Mouse (Mus musculus): ENCODE data around the gene Gm6020.
"Not testable (repeated sequence)": the region's sequence is repeated elsewhere in the genome, so short reads cannot be mapped to it uniquely, and the experiment has no call there.

Gm6020 gene

GRCm38 (mm10) chr19:61183590-61183989 is at the start of gene Gm6020:
Gene Gm6020 (plus strand): TSS chr19:61183890.
- in situ Hi-C loops (cut with MboI; ENCODE audit: low pct_unique_long_range_greater_than_20kb in 1 of 2, low sequenced_read_pairs in 2 of 2, unreplicated experiment in 1 of 2): not testable (repeated sequence)

GRCm38 (mm10) chr19:61138655-61139054 is 45.0 kb upstream of the Gm6020 start:
- in situ Hi-C loops (cut with MboI; ENCODE audit: low pct_unique_long_range_greater_than_20kb in 1 of 2, low sequenced_read_pairs in 2 of 2, unreplicated experiment in 1 of 2): no loop called here

GRCm38 (mm10) chr19:61140342-61141206 is 43.1 kb upstream of the Gm6020 start, which contains the start of gene Zfp950:
Gene Zfp950 (minus strand): TSS chr19:61140840.
- in situ Hi-C loops (cut with MboI; ENCODE audit: low pct_unique_long_range_greater_than_20kb in 1 of 2, low sequenced_read_pairs in 2 of 2, unreplicated experiment in 1 of 2): no loop called here

- in situ Hi-C loops (cut with MboI; ENCODE audit: low pct_unique_long_range_greater_than_20kb in 1 of 2, low sequenced_read_pairs in 2 of 2, unreplicated experiment in 1 of 2): no loop called here
These were observed 42.4 kb upstream of the Gm6020 start for GRCm38 (mm10) chr19:61141299-61141698.

- in situ Hi-C loops (cut with MboI; ENCODE audit: low pct_unique_long_range_greater_than_20kb in 1 of 2, low sequenced_read_pairs in 2 of 2, unreplicated experiment in 1 of 2): no loop called here
These were observed 32.4 kb upstream of the Gm6020 start for GRCm38 (mm10) chr19:61151372-61151700.

- in situ Hi-C loops (cut with MboI; ENCODE audit: low pct_unique_long_range_greater_than_20kb in 1 of 2, low sequenced_read_pairs in 2 of 2, unreplicated experiment in 1 of 2): no loop called here
These were observed 31.8 kb upstream of the Gm6020 start for GRCm38 (mm10) chr19:61151701-61152420.

DNA sequence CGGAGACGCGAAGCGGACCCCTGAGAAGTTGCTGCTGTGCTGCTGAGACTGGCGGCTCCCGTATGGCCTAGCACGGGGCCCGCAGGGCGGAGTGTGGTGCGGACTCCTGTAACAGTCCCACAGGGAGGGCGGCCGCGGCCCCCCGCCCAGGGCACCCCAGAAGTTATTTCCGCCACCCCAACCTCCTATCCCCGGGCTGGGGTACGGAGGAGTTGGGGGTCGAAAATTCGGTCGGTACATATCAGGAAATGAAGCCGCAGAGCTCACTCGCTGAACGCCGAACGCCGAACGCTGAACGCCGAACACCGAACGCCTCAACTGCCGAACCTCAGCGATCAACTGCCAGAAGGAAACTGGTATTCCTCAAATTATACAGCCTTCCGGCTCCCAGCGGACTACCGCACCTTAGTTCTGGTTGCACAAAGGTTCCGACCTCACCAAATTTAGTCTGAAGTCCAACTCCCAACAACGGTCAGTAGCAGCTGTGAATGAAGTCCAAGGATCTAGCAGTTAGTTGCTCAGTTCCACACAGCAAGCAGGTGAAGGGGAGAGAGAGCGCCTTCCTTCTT is 7.8 kb upstream of the Gm6020 start, which contains the start of gene Gm7102:
Gene Gm7102, minus strand, starts transcription at position 554 of the 569 bp plus-strand sequence.
- in situ Hi-C loops (cut with MboI; ENCODE audit: low pct_unique_long_range_greater_than_20kb in 1 of 2, low sequenced_read_pairs in 2 of 2, unreplicated experiment in 1 of 2): no loop called here

DNA sequence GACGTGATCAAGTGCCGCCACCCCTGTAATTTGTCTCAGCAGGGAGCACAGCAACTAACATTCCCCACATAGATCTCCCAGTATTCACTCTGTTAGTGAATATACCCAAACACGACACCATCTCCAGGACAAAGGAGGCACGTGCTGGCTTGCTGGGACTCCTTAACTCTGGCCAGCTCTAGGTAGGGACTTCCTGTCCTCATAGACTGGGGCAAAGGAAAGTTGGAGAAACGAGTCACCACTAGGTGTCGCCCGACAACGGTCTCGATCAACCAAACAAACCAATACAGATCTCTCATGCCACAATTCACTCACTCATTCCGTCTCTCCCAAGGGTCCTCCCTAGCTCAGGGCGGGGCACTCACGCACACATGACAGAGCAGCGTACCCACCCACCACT is 15.6 kb downstream of the Gm6020 start:
- in situ Hi-C loops (cut with MboI; ENCODE audit: low pct_unique_long_range_greater_than_20kb in 1 of 2, low sequenced_read_pairs in 2 of 2, unreplicated experiment in 1 of 2): loop anchor here in 1 of 2 experiments (5.0 kb wide), 1 partner anchor 68 kb away; no protein-coding TSS in a partner anchor

GRCm38 (mm10) chr19:61199836-61200235 is 16.1 kb downstream of the Gm6020 start:
- in situ Hi-C loops (cut with MboI; ENCODE audit: low pct_unique_long_range_greater_than_20kb in 1 of 2, low sequenced_read_pairs in 2 of 2, unreplicated experiment in 1 of 2): loop anchor here in 1 of 2 experiments (5.0 kb wide), 1 partner anchor 67 kb away; no protein-coding TSS in a partner anchor

DNA sequence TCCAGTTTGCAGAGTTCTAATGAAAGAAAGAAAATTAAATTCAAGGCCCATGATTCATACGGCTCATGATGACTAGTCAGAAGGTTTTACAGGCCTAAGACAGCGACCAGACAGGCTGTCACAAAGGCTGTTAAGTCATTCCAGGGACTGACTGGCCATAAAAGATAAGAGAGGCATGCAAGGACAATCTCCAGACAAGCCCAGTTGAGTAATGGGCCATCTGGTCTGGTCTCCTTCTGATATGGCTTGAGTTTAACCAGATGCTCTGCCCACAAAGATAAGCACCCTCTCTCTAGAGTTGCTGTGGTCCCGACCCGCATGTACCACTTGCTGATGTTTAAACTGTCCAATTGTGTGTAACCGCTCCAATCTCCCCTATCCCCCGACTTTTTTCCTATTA is 23.8 kb downstream of the Gm6020 start:
- in situ Hi-C loops (cut with MboI; ENCODE audit: low pct_unique_long_range_greater_than_20kb in 1 of 2, low sequenced_read_pairs in 2 of 2, unreplicated experiment in 1 of 2): not testable (repeated sequence)

- in situ Hi-C loops (cut with MboI; ENCODE audit: low pct_unique_long_range_greater_than_20kb in 1 of 2, low sequenced_read_pairs in 2 of 2, unreplicated experiment in 1 of 2): no loop called here
These were observed 40.1 kb downstream of the Gm6020 start for GRCm38 (mm10) chr19:61223706-61224328.

DNA sequence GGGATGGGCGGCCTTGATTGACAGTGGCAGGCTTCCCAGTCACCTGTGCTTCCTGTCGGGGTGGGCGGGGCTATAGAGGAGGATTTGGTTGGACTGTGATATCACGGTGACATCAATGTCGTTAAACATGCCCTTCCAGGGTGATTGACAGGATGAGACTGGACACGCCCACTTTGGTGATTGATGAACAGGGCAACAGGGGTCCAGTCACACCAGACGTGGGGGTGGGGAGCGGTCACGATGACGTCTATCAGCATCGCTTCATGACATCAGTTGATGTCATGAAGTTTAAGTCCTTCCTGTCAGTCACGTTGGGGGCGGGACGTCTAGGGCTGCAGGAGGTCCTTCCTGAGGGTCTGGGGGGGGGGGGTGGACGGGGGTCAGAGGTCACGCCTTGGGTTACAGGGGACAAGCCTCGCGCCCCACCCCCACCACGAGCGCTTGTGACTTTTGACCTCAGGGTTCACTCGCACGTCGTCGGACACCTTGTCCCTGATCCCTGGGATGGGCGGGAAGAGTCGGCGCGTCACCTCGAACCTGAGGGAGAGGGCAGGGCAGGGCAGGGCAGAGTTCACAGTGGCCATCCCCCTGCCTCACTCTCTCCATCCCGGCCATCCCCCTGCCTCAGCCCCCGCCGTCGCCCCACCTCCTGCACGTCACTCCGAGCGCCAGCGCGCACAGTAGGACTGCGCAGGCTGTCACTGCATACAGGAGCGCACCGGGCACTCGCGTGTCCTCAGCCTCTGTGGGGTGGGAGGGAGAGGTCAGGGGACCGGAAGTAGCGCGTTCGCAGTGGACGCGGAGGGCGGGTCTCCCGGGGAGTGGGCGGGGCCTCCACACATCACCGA is 41.2 kb downstream of the Gm6020 start:
- in situ Hi-C loops (cut with MboI; ENCODE audit: low pct_unique_long_range_greater_than_20kb in 1 of 2, low sequenced_read_pairs in 2 of 2, unreplicated experiment in 1 of 2): no loop called here

DNA sequence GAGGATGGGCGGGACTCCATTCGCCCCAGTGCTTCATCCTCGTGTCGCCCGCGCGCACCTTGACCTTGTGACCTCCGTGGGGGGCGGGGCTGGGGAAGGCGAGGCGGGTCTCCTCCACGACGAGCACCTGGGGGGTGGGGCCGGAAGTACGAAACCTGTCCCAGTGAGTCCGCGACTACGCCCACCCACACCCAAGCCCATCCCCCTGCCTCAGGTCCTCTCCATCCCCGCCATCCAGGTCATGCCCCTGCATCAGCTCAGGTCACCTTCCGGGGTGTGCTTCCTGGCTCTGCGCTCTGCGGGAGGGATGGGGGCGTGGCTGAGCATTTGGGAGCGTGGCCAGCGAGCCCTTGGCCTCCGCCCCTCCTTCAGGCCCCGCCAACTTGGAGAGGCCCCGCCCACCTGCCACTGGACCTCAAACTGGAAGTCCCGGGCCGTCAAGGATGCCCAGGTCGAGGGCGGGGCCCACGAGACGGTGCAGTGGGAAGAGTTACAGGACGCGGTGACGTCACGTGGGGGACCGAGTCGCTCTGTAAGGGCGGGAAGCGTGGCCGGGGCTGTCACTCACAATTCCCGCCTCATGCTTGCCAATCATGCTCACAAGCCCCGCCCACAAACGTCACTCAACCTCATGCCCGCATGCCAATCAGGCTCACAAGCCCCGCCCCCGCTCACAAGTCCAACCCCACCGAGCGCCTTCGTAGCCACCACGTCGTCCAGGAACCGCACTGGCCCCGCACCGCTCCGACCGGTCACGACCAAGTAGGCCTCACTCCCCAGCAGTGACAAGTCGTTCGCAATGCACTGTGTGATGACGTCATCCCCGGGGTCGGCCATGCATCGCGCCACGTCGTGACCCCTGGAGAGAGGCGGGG is 42.1 kb downstream of the Gm6020 start:
- in situ Hi-C loops (cut with MboI; ENCODE audit: low pct_unique_long_range_greater_than_20kb in 1 of 2, low sequenced_read_pairs in 2 of 2, unreplicated experiment in 1 of 2): no loop called here

- in situ Hi-C loops (cut with MboI; ENCODE audit: low pct_unique_long_range_greater_than_20kb in 1 of 2, low sequenced_read_pairs in 2 of 2, unreplicated experiment in 1 of 2): no loop called here
These were observed 42.8 kb downstream of the Gm6020 start for GRCm38 (mm10) chr19:61226401-61226927.

- in situ Hi-C loops (cut with MboI; ENCODE audit: low pct_unique_long_range_greater_than_20kb in 1 of 2, low sequenced_read_pairs in 2 of 2, unreplicated experiment in 1 of 2): no loop called here
These were observed 43.5 kb downstream of the Gm6020 start for GRCm38 (mm10) chr19:61226928-61227854.

All from mouse embryonic stem cell (cell line).